Mouse (Mus musculus) mesoderm, embryonic 11.5 days (tissue): ENCODE results near the gene Ankrd63.
A peak's percentile ranks its signal among the peaks of the same experiment; 100 is the strongest.

ENCODE experiments used
- DNase-seq: peaks from one replicate; pipeline ENCODE4 v3.0.0-alpha.2; 2012; ENCODE audit warnings: low read depth, low spot score

The Ankrd63 gene

DNA sequence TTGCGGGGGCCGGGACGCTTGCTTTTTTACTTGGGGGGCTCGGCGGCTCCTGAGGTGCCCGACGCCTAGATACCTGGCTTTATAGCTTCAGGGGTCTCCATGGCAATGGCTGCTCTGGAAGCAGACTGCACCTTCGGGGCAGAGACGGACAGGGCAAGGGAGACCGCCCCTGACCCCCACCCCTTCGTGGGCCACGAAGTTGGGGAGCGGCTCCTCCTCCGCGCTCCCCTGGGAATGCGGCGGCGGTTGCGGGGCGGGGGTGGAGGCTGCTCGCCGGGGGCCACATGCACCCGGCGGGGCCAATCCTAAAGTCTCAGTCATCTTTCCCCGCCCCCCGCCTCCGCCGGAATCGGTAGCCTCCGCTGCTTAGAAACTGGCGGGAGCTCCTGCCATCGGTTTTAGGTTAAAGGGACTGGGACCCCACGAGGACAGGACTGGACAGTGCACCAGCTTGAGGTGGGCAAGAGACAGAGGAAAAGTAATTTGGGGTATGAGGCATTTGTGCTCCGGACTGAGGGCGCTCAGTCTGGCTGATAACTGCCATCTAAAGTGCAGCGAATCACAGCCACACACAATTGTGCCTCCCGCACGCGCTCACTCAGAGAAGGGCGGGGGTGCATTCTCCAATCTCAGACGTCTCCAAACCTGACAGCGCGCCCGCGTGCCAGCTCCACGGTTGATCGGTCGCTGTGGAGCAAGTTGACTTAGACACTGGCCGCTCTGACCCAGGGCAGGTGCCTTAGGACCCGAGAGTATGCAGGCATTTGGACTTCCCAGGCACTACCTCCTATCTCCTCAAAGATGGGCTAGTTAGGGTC is at the start of gene Ankrd63:
Gene Ankrd63, minus strand, starts transcription at position 51 of the 818 bp plus-strand sequence.
- DNase-seq = no peak

DNA sequence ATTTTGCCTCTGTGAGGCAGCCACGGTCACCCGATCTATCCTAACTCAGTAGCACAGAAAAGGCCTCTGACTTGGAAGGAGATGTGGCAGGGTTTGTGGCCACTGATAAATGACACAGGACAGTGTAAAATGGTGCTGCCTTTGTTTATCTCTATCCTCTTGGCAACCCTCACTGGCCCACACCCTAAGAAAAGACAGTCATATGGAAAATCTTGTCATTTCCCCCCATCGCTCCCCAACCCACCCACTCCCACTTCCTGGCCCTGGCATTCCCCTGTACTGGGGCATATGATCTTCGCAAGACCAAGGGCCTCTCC is 49.0 kb upstream of the Ankrd63 start:
- no peak for DNase-seq

- DNase-seq = no peak
Observed at GRCm38 (mm10) chr2:118751896-118752791, 48.4 kb upstream of the Ankrd63 start.

DNA sequence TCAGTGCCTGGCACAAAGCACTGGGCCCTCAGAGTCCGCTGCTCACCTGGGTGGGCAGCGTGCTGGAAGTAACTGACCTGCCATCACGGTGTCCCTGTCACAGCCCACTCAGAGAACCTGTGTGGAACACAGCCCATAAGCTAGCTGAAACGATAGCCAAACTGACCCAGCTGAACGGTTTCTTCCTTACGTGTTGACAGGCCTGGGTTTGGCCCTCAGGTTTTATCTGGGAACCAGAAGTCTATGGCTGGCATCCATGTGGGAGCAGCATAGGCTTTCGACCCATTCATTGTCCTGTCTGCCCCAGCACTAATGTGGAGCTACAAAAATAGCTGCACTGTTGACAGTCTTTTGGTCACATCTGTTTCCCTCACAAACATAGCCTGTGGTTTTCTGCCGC is 46.7 kb upstream of the Ankrd63 start:
- no peak for DNase-seq

GRCm38 (mm10) chr2:118749341-118749884 is 45.6 kb upstream of the Ankrd63 start:
- no peak for DNase-seq

- DNase-seq = no peak
Observed at GRCm38 (mm10) chr2:118747301-118747960, 43.7 kb upstream of the Ankrd63 start.

DNA sequence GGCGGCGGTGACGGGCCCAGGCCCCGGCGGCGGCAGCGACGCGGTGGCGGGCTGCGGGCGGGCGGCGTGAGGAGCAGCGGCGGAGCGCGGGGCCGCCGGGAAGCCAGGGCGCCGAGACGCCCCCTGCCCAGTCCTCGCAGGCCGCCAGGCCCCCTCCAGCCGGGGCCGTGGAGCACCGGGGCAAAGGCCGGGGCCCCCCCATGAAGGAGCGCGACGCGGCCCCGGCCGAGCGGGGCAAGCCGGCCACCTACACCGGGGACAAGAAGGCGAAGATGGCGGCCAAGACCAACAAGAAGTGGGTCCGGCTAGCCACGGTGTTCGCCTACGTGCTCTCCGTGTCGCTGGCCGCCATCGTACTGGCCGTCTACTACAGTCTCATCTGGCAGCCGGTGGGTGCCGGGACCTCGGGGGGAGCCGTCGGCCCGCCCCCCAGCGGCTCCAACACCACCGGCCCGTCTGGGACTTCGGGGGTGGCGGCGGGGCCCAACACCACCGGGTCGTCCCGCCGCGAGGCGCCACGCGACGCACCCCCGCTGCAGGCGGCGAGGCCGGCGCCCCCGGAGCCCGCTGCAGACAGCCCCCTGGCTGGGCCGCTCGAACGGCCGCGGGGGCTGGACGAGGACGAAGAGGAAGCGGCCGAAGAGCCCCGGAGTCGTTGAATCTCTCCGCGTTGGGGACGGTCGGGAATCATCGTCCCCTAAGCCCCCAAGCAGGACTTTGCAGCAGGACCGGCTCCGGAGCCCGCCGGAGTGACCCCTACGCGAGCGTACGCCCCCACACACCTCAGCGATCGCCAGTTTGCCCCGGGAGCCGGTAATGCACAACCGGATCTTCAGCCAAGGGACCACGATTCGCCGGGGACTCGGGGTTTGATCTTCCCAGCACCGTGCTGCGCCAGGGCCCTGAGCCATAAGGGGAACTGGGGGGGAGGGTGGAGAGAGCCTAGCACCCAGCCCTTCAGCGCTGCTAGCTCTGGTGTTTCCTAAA is 42.4 kb upstream of the Ankrd63 start:
- no peak for DNase-seq

- DNase-seq = peak; percentile 91
Observed at GRCm38 (mm10) chr2:118745232-118745884, 41.6 kb upstream of the Ankrd63 start, which contains the start of gene Inafm2. Inafm2 (plus strand) TSS chr2:118745758.

DNA sequence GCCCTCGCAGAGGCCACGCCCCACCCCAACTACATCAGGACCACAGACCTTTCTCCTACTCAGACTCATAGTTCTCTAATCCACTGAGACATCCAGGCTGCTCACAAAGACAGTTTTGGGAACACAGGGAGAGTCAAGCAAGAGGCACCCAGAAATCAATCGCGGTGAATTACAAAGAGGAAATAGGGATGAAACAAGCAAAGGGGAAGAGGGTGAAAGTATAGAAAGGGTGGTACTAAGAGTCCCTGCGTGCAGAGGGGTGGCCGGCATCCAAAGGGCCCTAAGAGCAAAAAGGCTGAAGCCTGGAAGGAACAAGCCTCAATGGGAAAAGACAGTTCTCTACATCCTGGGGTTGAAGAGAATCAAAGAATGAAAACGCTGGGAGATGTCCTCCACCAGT is 40.9 kb upstream of the Ankrd63 start:
- no peak for DNase-seq

DNA sequence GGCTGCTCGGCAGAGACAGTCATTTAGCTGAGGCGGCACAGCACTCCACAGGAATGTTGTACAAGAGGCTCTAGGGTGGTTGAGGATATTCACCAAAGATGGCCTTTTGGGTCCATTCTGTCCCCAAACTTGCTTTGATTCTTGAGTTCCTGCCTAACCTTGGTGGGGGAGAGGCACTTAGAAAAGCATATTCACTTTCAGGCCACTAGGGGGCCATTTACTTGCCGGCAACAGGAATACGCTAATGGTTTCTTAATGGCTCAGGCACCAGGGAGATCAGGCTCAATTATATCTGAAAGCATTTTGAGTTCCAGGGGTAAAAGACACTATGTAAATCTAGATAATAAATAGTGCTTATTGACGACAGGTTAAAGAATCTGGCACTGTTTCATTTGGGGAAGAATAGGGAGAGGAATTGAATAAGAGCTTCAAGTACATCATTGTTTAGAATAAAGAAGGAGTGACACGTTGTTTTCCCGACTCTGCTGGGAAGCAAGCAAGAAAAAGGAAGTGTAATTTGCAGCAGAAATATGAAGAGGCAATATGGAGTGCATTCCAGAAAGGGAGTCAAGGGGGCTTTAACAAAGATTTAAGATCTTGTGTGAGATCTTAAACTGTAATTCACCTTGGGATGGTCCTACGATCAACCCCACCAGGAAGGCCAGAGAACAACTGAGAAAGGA is 39.6 kb upstream of the Ankrd63 start:
- DNase-seq = peak; percentile 67

DNA sequence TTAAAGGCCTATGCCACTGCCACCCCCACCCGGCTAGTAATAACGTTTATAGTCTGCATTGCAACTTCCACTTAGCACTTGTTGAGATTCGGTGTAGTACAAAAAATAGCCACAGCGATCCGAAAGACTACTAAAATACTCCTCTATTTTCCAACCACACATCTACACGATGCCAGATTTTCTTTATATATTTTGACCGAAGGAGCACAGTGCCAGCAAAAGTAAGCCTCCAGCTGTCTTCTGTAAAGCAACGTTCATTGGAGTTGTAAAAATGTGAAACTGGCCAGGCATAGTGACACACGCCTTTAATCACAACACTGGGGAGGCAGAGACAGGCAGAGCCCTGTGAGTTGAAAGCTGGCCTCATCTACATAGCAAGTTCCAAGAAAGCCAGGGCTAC is 37.4 kb upstream of the Ankrd63 start:
- no peak for DNase-seq

- no peak for DNase-seq
Observed at GRCm38 (mm10) chr2:118740341-118740740, 36.6 kb upstream of the Ankrd63 start.

- no peak for DNase-seq
Observed at GRCm38 (mm10) chr2:118733341-118733740, 29.6 kb upstream of the Ankrd63 start.

DNA sequence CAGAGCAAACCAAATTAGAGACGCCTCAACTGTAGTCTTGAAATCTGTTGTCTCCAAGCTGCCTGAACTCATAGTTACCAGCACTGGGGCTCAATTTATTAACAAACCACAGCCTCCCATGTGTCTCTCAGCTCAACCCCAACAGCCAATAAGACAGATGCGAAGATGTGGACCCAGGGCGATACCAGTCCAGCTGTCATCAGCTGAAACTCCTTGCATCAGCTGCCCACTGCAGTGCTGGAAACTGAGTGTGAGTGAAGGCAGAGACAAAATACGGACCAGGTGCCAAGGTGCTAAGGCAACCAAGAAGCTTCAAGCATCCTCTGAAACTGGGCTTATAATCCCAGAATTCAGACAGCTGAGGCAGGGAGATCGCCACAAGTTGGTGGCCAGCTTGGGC is 28.2 kb upstream of the Ankrd63 start:
- DNase-seq = no peak

DNA sequence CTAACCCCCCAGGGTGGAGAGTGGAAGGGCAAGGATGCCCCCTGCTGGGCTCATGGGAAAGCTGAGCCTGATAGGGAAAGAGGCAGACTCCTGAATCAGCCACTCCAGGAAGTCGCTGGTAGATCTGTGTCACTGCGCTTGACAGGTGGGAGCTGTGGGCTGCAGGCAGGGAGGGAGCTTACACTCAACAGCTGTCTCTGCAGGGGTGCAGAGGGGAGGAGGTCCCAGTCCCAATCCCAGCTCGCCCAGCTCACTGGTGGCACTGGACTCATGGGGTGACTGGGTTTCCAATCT is 26.8 kb upstream of the Ankrd63 start:
- DNase-seq = no peak

- DNase-seq = no peak
Observed at GRCm38 (mm10) chr2:118729816-118730621, 26.3 kb upstream of the Ankrd63 start.

DNA sequence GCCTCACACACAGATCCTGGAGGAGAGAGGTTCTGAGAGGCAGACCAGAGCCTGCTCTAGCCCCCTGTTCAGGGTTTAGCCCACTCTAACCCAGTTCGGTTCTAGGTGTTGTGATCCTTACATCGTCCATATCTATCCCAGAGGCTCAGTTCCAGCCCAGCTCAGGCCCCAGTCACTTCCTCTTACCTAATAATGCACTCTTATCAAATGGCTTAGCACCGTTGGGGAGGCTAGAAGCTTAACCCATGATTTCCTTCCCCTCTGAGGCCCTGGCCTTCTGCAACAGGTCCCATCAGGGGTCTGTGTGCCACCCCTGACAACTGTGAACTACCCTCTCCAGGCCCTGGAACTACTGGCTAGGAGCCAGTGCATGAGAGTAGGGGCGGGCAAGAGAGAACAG is 25.4 kb upstream of the Ankrd63 start:
- DNase-seq = no peak

- no peak for DNase-seq
Observed at GRCm38 (mm10) chr2:118728337-118728736, 24.6 kb upstream of the Ankrd63 start, which contains the start of gene Plcb2. Plcb2 (minus strand) TSS chr2:118728438.

DNA sequence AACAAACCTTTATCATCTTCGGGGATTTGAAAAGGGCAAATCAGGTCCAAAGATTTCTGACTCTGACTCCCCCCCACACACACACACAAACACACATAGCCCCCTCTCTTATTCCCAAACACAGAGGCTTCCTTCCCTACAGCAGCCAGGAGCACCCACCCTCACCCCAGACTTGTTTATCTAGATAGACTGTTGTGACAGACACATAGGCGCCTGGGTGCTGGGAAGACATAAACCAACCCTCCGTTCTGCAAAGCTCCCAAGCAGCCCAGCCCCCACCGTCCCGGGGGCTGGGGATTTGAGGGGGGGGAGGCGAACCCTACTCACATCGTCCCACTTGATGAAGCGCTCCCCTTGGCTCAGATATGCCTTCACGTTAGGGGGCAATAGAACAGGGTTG is 24.1 kb upstream of the Ankrd63 start:
- no peak for DNase-seq
